Mouse (Mus musculus): Measurements from ENCODE around the gene Gm9803. TPM values are rescaled to one million over a fixed set of nuclear protein-coding genes. Genes with fewer than 3 reads are reported as not detected.

Gm9803 gene
- polyA plus RNA-seq, 1 experiment from 2014 or later: 42.0 TPM

DNA sequence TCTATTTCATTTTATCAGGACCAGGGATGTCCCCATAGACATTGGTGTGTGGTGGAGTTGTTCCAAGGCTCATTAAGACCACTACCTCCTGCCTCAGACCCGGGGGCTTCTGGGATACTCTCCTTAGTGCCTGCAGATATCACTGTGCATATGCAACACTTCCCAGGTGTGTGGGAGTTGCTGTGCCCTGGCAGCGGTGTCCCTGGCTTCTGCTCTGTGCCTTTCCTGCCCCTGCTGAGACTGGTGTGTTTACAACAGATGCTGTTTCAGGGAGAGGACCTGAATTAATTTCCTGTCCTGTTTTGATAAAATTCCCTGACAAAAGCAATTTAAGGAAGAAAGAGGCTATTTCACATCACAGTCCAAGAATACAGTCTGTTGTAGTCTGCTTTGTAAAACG is 27.0 kb downstream of the Gm9803 start:
- Histone ChIP-seq H3K4me2 (ENCODE audit: low read depth, low read length) (no peak overlapping the region), H3K27ac (ENCODE audit: low read length) (no peak overlapping the region), H3K9me3 (replicated peaks; ENCODE audit: control insufficient read depth, low read length) (0 out of 2 replicates have a peak, but pooled peaks cover 2% of the 10 kb centered on the region), H3K27me3 (ENCODE audit: control insufficient read depth, insufficient read depth, low read length) (no peaks in the 10 kb centered on the region), H3K9ac (ENCODE audit: low read length) (no peak overlapping the region), H3K36me3 (ENCODE audit: control insufficient read depth, insufficient read depth) (no peaks in the 10 kb centered on the region), H3K4me3 (ENCODE audit: low read length) (no peak overlapping the region), H3K4me1 (ENCODE audit: control insufficient read depth, insufficient read depth, low read length) (no peaks in the 10 kb centered on the region)
- WGBS: 28% methylated on average over 3 of the region's 3 CpGs
- ATAC-seq (replicated peaks; ENCODE audit: extremely low read depth, insufficient read depth, low FRiP score): no peak

DNA sequence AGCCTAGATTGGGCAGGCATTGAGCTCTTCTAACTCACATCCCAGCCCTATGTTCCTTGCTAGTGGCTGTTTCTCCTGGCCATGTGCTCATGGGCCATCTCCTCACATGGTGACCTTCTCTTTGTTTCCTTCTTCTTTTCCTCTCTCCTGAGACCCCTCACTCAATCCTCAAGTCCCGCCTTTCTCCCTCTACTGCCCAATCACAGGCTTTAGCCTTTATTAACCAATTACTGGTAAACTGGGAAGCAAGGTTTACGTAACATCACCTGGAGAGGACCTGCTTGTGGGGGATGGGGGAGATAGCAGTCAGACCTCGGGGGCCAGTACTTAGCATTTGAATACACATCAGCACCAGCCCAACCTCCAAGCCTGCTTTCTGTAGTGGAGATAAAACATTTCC is 27.5 kb downstream of the Gm9803 start:
- Histone ChIP-seq H3K27me3 (ENCODE audit: control insufficient read depth, insufficient read depth, low read length) (no peaks in the 10 kb centered on the region), H3K27ac (ENCODE audit: low read length) (no peak overlapping the region), H3K4me1 (ENCODE audit: control insufficient read depth, insufficient read depth, low read length) (no peaks in the 10 kb centered on the region), H3K36me3 (ENCODE audit: control insufficient read depth, insufficient read depth) (no peaks in the 10 kb centered on the region), H3K9me3 (replicated peaks; ENCODE audit: control insufficient read depth, low read length) (0 out of 2 replicates have a peak, but pooled peaks cover 2% of the 10 kb centered on the region), H3K9ac (ENCODE audit: low read length) (no peak overlapping the region), H3K4me2 (ENCODE audit: low read depth, low read length) (no peak overlapping the region), H3K4me3 (ENCODE audit: low read length) (no peak overlapping the region)
- WGBS: 35% methylated on average over 3 of the region's 3 CpGs
- no peak for ATAC-seq (replicated peaks; ENCODE audit: extremely low read depth, insufficient read depth, low FRiP score)

DNA sequence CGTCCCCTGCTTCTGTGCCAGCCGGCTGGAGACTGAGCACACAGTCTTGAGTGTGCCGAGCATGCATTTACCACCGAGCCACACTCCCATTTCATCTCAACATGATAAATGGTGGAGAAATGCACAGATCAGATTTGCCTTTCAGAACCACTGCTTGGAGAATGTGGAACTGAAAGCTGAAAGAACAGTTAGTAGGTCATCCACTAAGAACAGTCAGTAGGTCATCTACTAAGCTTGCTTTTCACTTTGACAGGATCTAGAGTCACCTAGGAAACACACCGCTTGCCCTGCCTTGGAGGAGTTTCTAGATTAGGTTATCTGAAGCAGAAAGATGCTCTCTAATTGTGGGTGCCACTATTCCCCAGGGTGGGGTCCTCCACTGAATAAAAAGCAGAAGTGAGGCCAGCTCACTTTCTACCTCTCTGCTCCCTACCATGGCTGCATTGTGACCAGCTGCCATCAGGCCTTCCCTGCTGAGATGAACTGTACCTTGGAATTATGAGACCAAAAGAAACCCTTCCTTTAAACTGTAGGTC is 33.8 kb downstream of the Gm9803 start:
- ATAC-seq (replicated peaks; ENCODE audit: extremely low read depth, insufficient read depth, low FRiP score): no peak
- Histone ChIP-seq H3K27ac (ENCODE audit: low read length) (no peak overlapping the region), H3K36me3 (ENCODE audit: control insufficient read depth, insufficient read depth) (no peaks in the 10 kb centered on the region), H3K9ac (ENCODE audit: low read length) (no peak overlapping the region), H3K27me3 (ENCODE audit: control insufficient read depth, insufficient read depth, low read length) (no peaks in the 10 kb centered on the region), H3K4me2 (ENCODE audit: low read depth, low read length) (no peak overlapping the region), H3K4me1 (ENCODE audit: control insufficient read depth, insufficient read depth, low read length) (no peaks in the 10 kb centered on the region), H3K4me3 (ENCODE audit: low read length) (no peak overlapping the region), H3K9me3 (replicated peaks; ENCODE audit: control insufficient read depth, low read length) (0 out of 2 replicates have a peak, but pooled peaks cover 2% of the 10 kb centered on the region)
- WGBS: 75% methylated on average over 5 of the region's 5 CpGs

DNA sequence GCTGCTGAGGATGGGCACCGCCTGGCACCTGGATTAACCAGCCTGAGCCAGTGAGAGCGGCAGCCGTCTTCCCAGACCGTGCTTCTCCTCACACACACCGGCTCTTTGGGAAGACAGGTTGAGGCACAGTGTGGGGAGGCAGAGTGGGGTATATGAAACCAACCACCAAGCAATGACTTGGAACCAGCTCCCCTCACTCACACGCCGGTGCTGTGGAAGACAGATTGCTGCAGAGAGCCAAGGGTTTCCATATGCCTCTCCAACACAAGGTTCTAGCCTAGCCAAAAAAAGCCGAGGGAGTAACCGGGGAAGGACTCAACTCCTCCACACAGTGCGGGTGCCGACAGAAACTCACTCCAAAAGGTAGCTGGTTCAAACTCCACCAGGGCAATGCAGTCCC is 35.4 kb downstream of the Gm9803 start:
- ATAC-seq (replicated peaks; ENCODE audit: extremely low read depth, insufficient read depth, low FRiP score): no peak
- H3K36me3 ChIP-seq (ENCODE audit: control insufficient read depth, insufficient read depth): no peaks in the 10 kb centered on the region

DNA sequence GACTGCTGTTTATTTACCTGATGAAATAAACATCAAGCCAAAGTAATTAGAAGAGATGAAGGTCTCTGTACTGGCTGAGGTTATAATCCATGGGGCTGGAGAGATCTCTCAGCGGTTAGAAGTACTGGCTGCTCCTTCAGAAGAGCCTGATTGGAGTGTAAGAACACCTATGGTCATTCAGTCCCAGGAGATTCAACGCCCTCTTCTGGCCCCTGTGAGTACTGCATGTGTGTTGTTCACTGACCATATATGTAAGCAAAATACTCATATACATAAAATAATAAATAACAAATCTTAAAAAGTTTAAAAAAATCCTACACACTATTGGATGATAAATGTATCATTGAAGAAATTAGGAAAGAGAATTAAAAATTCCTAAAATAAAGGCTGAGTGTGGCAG is 36.9 kb downstream of the Gm9803 start:
- 43% methylated on average over 2 of the region's 2 CpGs for WGBS
- ATAC-seq (replicated peaks; ENCODE audit: extremely low read depth, insufficient read depth, low FRiP score): no peak
- no peak overlapping the region for H3K9ac ChIP-seq (ENCODE audit: low read length)
- H3K27me3 ChIP-seq (ENCODE audit: control insufficient read depth, insufficient read depth, low read length): no peaks in the 10 kb centered on the region
- no peaks in the 10 kb centered on the region for H3K4me1 ChIP-seq (ENCODE audit: control insufficient read depth, insufficient read depth, low read length)
- H3K4me3 ChIP-seq (ENCODE audit: low read length): no peak overlapping the region
- H3K9me3 ChIP-seq (replicated peaks; ENCODE audit: control insufficient read depth, low read length): 0 out of 2 replicates have a peak, but pooled peaks cover 3% of the 10 kb centered on the region
- H3K36me3 ChIP-seq (ENCODE audit: control insufficient read depth, insufficient read depth): no peaks in the 10 kb centered on the region
- H3K4me2 ChIP-seq (ENCODE audit: low read depth, low read length): no peak overlapping the region
- H3K27ac ChIP-seq (ENCODE audit: low read length): no peak overlapping the region

More for the DNA sequence above, 35.4 kb downstream of the Gm9803 start:
- 71% methylated on average over 11 of the region's 11 CpGs for WGBS
- Histone ChIP-seq H3K4me3 (ENCODE audit: low read length) (no peak overlapping the region), H3K27me3 (ENCODE audit: control insufficient read depth, insufficient read depth, low read length) (no peaks in the 10 kb centered on the region), H3K9ac (ENCODE audit: low read length) (no peak overlapping the region), H3K4me2 (ENCODE audit: low read depth, low read length) (no peak overlapping the region), H3K27ac (ENCODE audit: low read length) (no peak overlapping the region), H3K9me3 (replicated peaks; ENCODE audit: control insufficient read depth, low read length) (0 out of 2 replicates have a peak, but pooled peaks cover 3% of the 10 kb centered on the region), H3K4me1 (ENCODE audit: control insufficient read depth, insufficient read depth, low read length) (no peaks in the 10 kb centered on the region)

GRCm38 (mm10) chr10:43561311-43561710 is 37.4 kb downstream of the Gm9803 start:
- WGBS: 89% methylated on average over 2 of the region's 2 CpGs
- Histone ChIP-seq H3K4me2 (ENCODE audit: low read depth, low read length) (no peak overlapping the region), H3K36me3 (ENCODE audit: control insufficient read depth, insufficient read depth) (no peaks in the 10 kb centered on the region), H3K9me3 (replicated peaks; ENCODE audit: control insufficient read depth, low read length) (0 out of 2 replicates have a peak, but pooled peaks cover 3% of the 10 kb centered on the region), H3K4me1 (ENCODE audit: control insufficient read depth, insufficient read depth, low read length) (no peaks in the 10 kb centered on the region), H3K27me3 (ENCODE audit: control insufficient read depth, insufficient read depth, low read length) (no peaks in the 10 kb centered on the region), H3K9ac (ENCODE audit: low read length) (no peak overlapping the region), H3K4me3 (ENCODE audit: low read length) (no peak overlapping the region), H3K27ac (ENCODE audit: low read length) (no peak overlapping the region)
- no peak for ATAC-seq (replicated peaks; ENCODE audit: extremely low read depth, insufficient read depth, low FRiP score)

Other genes starting within 250 kb of the Gm9803 start
- 2.3 and 3.0 TPM in 2 replicates for gene Bend3, start 45.3 kb upstream of the Gm9803 start, polyA plus RNA-seq (2015; fragmentation: Nextera tagmentation; extraction: Ambion mirVana)
- 94.6 and 107 TPM in 2 replicates for gene 1700021F05Rik, start 16.9 kb downstream of the Gm9803 start, polyA plus RNA-seq (2015; fragmentation: Nextera tagmentation; extraction: Ambion mirVana)
- gene Cd24a, start 54.2 kb downstream of the Gm9803 start, polyA plus RNA-seq (2015; fragmentation: Nextera tagmentation; extraction: Ambion mirVana): 73.2 and 84.3 TPM in 2 replicates

Measured in heart, embryonic 16.5 days (tissue).